Mouse (Mus musculus) cerebellum, postnatal 36 days (tissue): ENCODE results near the gene Rnf150.

ENCODE experiments used
- DNase-seq, 2 experiments: peaks; one replicate each; pipeline ENCODE4 v3.0.0; 2021 to 2022; ENCODE audit warnings: mixed read lengths in 2 of 2

The Rnf150 gene

GRCm38 (mm10) chr8:82863041-82863744, at the start of gene Rnf150:
TSS of gene Rnf150 (plus strand) at chr8:82863356.
- DNase-seq, result peak; percentile 90 to 91

- no peak for DNase-seq
Measured at GRCm38 (mm10) chr8:82826135-82827046, 36.8 kb upstream of the Rnf150 start.

- no peak for DNase-seq
Measured at GRCm38 (mm10) chr8:82840415-82840814, 22.7 kb upstream of the Rnf150 start.

GRCm38 (mm10) chr8:82840963-82841362, 22.2 kb upstream of the Rnf150 start:
- DNase-seq, result no peak

- DNase-seq, result no peak
Measured at GRCm38 (mm10) chr8:82841520-82842142, 21.5 kb upstream of the Rnf150 start.

- no peak for DNase-seq
Measured at GRCm38 (mm10) chr8:82843697-82844096, 19.5 kb upstream of the Rnf150 start.

- DNase-seq, result no peak
Measured at GRCm38 (mm10) chr8:82844413-82844812, 18.7 kb upstream of the Rnf150 start.

GRCm38 (mm10) chr8:82846098-82846497, 17.1 kb upstream of the Rnf150 start:
- DNase-seq, result no peak

- no peak for DNase-seq
Measured at GRCm38 (mm10) chr8:82846730-82847129, 16.4 kb upstream of the Rnf150 start.

GRCm38 (mm10) chr8:82858541-82859342, 4.4 kb upstream of the Rnf150 start:
- DNase-seq, result peak; percentile 15 to 27

- no peak for DNase-seq
Measured at GRCm38 (mm10) chr8:82859343-82859620, 3.9 kb upstream of the Rnf150 start.

- DNase-seq, result peak; percentile 69 to 70
Measured at GRCm38 (mm10) chr8:82863745-82864520, 777 bp downstream of the Rnf150 start.

GRCm38 (mm10) chr8:82864521-82864818, 1.3 kb downstream of the Rnf150 start:
- DNase-seq, result no peak

GRCm38 (mm10) chr8:82865239-82865638, 2.1 kb downstream of the Rnf150 start:
- DNase-seq, result peak; percentile 24 to 39

GRCm38 (mm10) chr8:82866251-82866650, 3.1 kb downstream of the Rnf150 start:
- no peak for DNase-seq

- no peak for DNase-seq
Measured at GRCm38 (mm10) chr8:82870840-82871490, 7.8 kb downstream of the Rnf150 start.

- no peak for DNase-seq
Measured at GRCm38 (mm10) chr8:82871986-82872385, 8.8 kb downstream of the Rnf150 start.

GRCm38 (mm10) chr8:82874102-82874501, 10.9 kb downstream of the Rnf150 start:
- no peak for DNase-seq

- DNase-seq, result no peak
Measured at GRCm38 (mm10) chr8:82875135-82875534, 12.0 kb downstream of the Rnf150 start.

GRCm38 (mm10) chr8:82884480-82884879, 21.3 kb downstream of the Rnf150 start:
- DNase-seq, result no peak

GRCm38 (mm10) chr8:82887234-82887633, 24.1 kb downstream of the Rnf150 start:
- no peak for DNase-seq
